Mouse (Mus musculus) lung, postnatal 25 days (tissue): ENCODE data around the gene Sh3bgrl2.

Experiments used
- DNase-seq: peaks from one replicate; pipeline ENCODE4 v3.0.0; 2022; ENCODE audit warnings: low spot score

Gene Sh3bgrl2

GRCm38 (mm10) chr9:83686511-83687100 lies 138.5 kb downstream of the Sh3bgrl2 start:
- DNase-seq = no peak

GRCm38 (mm10) chr9:83687904-83688303 lies 139.8 kb downstream of the Sh3bgrl2 start:
- no peak for DNase-seq
